Mouse (Mus musculus) lung, adult 2 months (tissue): ENCODE measurements around the gene Pole4. TPM values are rescaled to one million over a fixed set of nuclear protein-coding genes. Genes with fewer than 3 reads are reported as not detected.

Experiments used
- DNase-seq: peaks from one replicate; pipeline ENCODE4 v3.0.0; 2022
- H3K4me1 ChIP-seq: fragments of 200-500 bp; 2 replicates; pipeline ENCODE4 v1.6.1; 2011; ENCODE audit warnings: low read length; ENCODE audit not compliant: control insufficient read depth, insufficient read depth
- H3K4me3 ChIP-seq: fragments of 200-500 bp; replicated peaks from 2 replicates; pipeline ENCODE3; 2011; ENCODE audit warnings: low read depth, mild to moderate bottlenecking, control low read depth, low read length; ENCODE audit errors: extremely low read depth
- CTCF ChIP-seq: fragments of 200-500 bp; IDR thresholded peaks from 2 replicates; pipeline ENCODE4 v1.5.1; 2011; ENCODE audit warnings: mild to moderate bottlenecking, low read length, control low read depth; ENCODE audit not compliant: insufficient read depth
- POLR2A ChIP-seq: fragments of 200-500 bp; IDR thresholded peaks from 2 replicates; pipeline ENCODE4 v1.6.1; 2011; ENCODE audit warnings: low read depth, mild to moderate bottlenecking, control low read depth, low read length, borderline replicate concordance; ENCODE audit errors: extremely low read depth
- WGBS: fragments of 180-500 bp; shearing (Covaris S2); methylation state at CpG from one replicate; pipeline ENCODE4 v1.1.7; 2018; 5-methylcytosine and 5-hydroxymethylcytosine counted together
- polyA plus RNA-seq: library from polyadenylated mRNA; depleted of rRNA; stranded (reverse); fragments of >200 nt; gene quantifications from 2 replicates; pipeline ENCODE4 v1.2.3, GENCODE M21; 2012

Pole4 gene
- polyA plus RNA-seq, 1 experiment: 13.6 TPM

DNA sequence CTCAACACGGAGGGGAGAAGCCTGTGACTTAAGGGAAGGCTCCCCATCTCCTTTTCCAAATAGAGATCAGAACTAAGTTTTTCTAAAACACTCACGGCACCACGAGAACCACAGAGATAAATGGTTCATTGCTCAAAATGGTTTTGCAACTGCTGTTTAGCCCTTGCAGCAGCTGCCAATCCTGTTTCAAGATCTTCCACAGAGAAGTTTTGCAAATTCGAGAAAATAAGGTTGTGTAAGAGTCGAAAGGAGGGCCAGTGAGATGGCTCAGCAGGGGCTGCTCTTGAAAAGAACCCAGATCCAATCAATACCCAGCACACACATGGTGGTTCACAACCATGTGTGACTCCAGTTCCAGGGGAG lies 36.3 kb upstream of the Pole4 start:
- Histone ChIP-seq H3K4me3 (no peak overlapping the region), H3K4me1 (peaks cover 3% of the 10 kb centered on the region; the same call in 1 of the 2 replicates)
- TF ChIP-seq CTCF (no peak), POLR2A (no peak)
- DNase-seq: no peak
- WGBS: 60% methylated on average over 5 of the region's 5 CpGs

DNA sequence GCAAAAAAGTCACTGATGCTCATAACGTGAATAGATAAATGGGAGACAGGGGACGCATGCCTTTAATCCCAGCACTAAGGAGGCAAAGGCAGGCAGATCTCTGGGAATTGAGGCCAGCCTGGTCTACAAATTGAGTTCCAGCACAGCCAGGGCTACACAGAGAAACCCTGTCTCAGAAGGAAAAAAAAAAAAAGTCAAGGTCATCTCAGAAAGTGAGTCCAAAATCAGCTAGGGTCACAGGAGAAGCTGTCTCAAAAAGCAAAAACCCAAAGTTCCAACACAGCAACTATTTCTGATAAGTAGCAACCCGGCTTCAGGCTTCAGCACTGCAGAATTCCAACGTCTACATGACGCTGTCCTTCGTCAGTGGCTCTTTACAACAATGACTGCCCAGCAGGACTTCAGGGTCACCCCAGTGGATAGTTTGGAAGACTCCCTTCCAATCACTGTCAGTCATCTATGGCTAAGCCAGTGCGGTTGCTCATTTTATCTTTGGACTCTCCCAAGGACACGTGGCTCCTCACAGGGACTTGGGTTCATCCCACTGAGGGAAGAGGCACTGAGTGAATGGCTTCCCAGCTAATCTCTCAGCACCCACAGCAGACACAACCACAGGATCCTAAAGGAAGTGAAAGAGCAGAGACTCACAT lies 35.8 kb upstream of the Pole4 start:
- DNase-seq: no peak
- WGBS: 80% methylated on average over 8 of the region's 8 CpGs
- TF ChIP-seq CTCF: no peak
- no peak for TF ChIP-seq POLR2A
- H3K4me3 ChIP-seq: no peak overlapping the region
- H3K4me1 ChIP-seq: peaks cover 3% of the 10 kb centered on the region; the same call in 1 of the 2 replicates

DNA sequence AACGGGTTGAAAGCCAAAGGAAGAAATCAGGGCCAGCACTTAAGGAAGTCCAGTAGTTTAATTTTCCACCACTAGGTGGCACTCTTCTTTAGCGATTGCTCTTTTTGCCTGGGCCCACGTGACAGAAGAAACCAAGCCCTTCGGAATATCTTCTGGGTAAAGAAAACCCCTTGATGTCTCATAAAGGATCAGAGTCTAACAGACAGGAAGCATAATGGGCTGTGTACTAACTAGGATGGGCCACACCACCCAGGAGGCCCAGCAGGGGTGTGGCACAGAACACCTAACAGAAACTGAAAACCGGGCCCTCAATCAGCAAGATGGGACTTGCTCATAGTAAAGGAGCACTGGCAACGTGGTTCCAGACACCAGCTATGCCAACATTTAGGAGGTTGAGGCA lies 35.1 kb upstream of the Pole4 start:
- TF ChIP-seq POLR2A (no peak), CTCF (peak; percentile 40; the same call in 1 of the 2 replicates)
- H3K4me3 ChIP-seq: no peak overlapping the region
- 12% methylated on average over 6 of the region's 6 CpGs for WGBS
- peak; percentile 44 for DNase-seq
- H3K4me1 ChIP-seq: peaks cover 3% of the 10 kb centered on the region; the same call in 1 of the 2 replicates

DNA sequence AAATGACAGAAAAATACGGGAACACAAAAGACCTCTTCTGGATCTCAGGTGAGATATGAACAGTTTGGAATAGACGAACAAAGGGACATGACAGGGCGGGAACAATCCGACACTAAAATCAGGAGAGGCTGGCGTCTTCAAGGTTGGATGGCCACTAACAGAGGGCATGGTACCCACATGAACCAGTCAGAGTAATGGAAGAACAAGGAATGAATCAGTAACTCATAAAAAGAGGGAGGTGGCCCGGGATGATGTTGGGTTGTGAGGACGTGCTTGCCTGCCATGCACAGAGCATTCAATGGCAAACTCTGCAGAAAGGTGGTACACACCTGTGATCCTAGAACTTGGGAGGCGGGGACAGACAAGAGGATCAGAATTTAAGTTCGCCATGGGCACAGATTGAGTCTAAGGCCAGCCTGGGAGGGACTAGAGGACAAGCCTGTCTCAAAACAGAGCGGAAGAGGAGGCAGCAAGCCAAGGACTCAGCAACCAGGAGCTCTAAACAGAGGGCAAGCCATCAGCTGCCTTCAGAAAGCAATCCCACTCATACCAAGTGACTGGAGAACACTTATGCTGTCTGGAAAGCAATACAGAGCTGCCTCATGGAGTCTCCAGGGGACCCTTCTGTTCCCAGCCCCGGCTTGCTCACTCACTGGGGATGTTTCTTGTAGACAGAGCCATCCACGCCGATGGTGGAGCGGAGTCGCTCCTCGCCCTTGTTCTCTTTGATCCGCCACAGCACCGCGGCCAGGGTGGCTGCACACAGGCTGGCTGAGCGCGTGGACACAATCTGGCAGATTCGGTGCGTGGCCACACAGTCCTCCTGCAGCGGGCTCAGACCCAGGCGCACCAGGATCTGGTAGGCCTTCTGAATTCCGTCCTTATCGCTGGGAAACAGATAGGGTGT lies 32.7 kb upstream of the Pole4 start:
- no peak overlapping the region for H3K4me3 ChIP-seq
- no peak for DNase-seq
- H3K4me1 ChIP-seq: peaks cover 3% of the 10 kb centered on the region; the same call in 1 of the 2 replicates
- 94% methylated on average over 27 of the region's 27 CpGs for WGBS
- TF ChIP-seq CTCF: no peak
- TF ChIP-seq POLR2A: no peak

DNA sequence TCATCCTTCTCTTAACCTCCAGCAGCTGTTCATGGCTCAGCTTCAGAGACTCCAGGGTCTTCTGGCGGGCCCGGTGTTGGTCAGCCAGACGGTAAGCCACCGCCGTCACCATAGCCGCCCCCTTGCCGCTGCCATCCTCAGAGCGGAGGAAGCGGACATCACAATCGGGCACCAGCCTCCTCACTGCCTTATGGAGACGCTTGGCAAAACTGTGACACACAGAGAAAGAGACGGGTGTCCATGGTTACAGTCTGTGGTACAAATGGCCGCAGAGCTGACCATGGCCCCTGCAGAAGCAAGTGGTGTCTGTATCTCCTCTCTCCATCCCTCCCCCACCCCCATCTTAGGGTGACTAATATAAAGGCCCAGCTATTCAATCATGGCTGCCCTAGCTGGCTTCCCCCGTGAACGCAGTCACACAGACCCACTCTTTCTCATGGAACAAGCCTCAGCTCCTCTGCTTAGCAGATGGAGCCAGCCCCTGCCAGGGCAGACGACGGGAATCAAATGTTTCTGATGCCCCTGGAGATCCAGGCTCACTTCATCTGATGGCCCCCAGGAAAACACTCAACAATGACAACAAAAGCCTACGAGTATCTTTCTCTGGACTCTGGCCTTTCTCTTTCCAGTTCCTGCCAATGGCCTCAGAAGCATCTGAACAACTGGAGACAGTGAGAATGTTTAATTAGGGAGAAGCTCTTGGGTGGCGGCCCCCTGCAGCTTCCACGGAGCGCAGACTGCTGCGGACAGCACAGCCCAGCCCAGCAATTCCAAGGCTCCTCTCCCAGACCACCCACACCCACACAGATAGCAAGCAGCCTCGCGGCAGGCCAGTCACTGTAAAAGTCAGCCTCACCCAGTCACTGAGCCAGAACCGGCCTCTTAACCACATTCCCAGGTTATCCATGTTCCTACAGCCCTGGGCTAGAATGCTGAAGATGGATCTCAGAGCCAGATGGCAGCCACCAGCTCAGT lies 31.7 kb upstream of the Pole4 start:
- TF ChIP-seq CTCF (no peak), POLR2A (no peak)
- H3K4me3 ChIP-seq: no peak overlapping the region
- WGBS: 88% methylated on average over 25 of the region's 25 CpGs
- peaks cover 3% of the 10 kb centered on the region; the same call in 1 of the 2 replicates for H3K4me1 ChIP-seq
- DNase-seq: no peak

DNA sequence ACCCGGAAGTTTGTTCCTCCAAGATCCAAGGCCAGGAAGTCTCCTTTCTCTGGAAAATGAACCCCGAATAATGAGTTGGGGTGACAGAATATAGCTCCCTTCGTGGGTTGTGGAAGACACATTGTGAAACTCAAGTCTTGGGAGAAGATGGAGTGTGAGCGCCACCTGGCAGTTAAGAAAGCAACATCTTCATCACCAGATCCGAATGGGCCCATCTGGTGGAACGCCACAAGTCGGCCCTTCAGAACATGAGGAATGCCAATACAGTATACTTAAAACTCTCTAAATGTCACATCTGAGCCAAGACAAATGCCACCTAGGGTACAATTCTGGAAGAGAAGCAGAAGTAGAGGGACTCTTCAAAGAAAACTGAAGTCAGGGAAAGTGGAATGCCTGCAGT lies 30.2 kb upstream of the Pole4 start:
- no peak overlapping the region for H3K4me3 ChIP-seq
- WGBS: 69% methylated on average over 7 of the region's 7 CpGs
- no peak for DNase-seq
- peaks cover 1% of the 10 kb centered on the region; the same call in 1 of the 2 replicates for H3K4me1 ChIP-seq
- peak; percentile 45 for TF ChIP-seq CTCF
- no peak for TF ChIP-seq POLR2A

DNA sequence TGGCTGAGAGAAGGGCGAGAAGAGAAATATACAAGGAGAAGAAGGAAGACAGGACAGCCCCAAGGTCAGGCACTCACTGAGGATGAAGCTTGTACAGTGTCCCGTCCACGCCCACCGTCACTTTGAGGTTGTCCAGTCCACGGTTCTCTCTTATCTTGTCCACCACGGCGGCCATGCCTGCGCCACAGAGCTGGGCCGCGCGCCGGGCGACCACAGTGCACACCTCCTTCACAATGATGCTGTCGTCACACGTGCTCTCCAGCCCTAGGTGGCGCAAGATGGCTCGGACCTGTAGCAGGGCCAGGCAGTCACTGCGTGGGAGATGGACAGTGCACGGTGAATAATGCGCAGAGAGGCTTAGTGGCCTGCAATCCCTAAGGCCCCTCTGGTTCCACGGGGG lies 23.5 kb upstream of the Pole4 start:
- DNase-seq: no peak
- 88% methylated on average over 21 of the region's 21 CpGs for WGBS
- Histone ChIP-seq H3K4me3 (no peak overlapping the region), H3K4me1 (no peaks in the 10 kb centered on the region)
- TF ChIP-seq POLR2A: no peak
- no peak for TF ChIP-seq CTCF

DNA sequence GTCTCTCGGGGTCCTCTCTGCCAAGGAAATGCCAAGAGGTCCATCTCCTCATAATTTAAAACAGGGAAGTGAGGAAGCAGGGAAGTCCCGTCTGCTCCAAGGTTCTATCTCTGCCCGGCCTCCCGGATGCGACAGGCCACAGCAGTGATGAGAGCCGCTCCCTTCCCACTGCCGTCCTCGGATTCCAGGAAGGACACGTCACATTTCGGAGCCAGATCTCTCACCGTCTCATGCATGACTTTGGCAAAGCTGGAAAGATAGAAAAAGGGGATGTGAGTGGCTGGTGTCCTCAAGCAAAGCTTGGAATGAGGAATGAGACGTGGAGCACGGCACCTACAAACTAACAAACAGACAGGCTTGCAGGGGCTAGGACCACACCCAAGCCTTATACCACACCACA lies 22.0 kb upstream of the Pole4 start:
- TF ChIP-seq POLR2A: no peak
- TF ChIP-seq CTCF: no peak
- 83% methylated on average over 13 of the region's 13 CpGs for WGBS
- Histone ChIP-seq H3K4me1 (no peaks in the 10 kb centered on the region), H3K4me3 (no peak overlapping the region)
- DNase-seq: no peak

DNA sequence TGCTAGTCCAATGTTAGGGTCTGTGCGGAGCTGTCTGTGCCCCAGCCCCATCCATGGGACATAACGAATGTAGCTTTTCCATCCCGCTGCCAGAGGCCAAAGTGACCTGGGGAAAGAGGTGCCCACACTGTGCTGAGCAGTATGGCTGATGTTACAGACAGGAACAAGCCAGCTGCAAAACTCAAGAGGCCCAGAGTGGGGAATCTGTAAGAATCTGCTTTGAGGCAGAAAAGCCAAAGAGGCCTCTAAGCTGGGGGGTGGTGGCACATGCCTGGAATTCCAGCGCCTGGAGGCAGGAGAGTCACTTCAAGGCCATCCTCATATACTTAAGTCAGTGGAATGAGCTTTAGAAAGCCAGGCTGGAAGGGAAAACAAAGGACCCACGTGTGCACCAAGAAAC lies 18.2 kb upstream of the Pole4 start:
- 51% methylated on average over 5 of the region's 5 CpGs for WGBS

More for the DNA sequence above, 18.2 kb upstream of the Pole4 start:
- TF ChIP-seq POLR2A (no peak), CTCF (no peak)
- H3K4me3 ChIP-seq: no peak overlapping the region
- peak; percentile 45 for DNase-seq
- no peaks in the 10 kb centered on the region for H3K4me1 ChIP-seq
